Mouse (Mus musculus) C2C12 (cell line): ENCODE data around the gene Fkbp15. TPM values are rescaled to one million over a fixed set of nuclear protein-coding genes. Genes with fewer than 3 reads are reported as not detected.

ENCODE experiments used
- H3K27me3 ChIP-seq: one replicate; pipeline ENCODE4 v1.6.1; 2011; ENCODE audit not compliant: control insufficient read depth, insufficient read depth, insufficient read length
- H3K36me3 ChIP-seq: one replicate; pipeline ENCODE4 v1.6.1; 2011; ENCODE audit not compliant: control insufficient read depth, insufficient read depth
- H3K4me3 ChIP-seq: one replicate; pipeline ENCODE4 v1.5.1; 2011; ENCODE audit warnings: mild to moderate bottlenecking, control low read depth; ENCODE audit not compliant: poor library complexity, insufficient read depth, severe bottlenecking
- H3K79me2 ChIP-seq: one replicate; pipeline ENCODE4 v1.6.1; 2011; ENCODE audit not compliant: control insufficient read depth, insufficient read depth
- H3K79me3 ChIP-seq: one replicate; pipeline ENCODE4 v1.6.1; 2011; ENCODE audit warnings: low read depth, control low read depth
- H3ac ChIP-seq: one replicate; pipeline ENCODE3; 2011; ENCODE audit warnings: low read depth; ENCODE audit not compliant: control insufficient read depth, insufficient read length
- CEBPB ChIP-seq: IDR thresholded peaks from one replicate; pipeline ENCODE4 v1.6.1; 2011; ENCODE audit warnings: low read depth, mild to moderate bottlenecking, control low read depth, moderate library complexity
- CTCF ChIP-seq: IDR thresholded peaks from one replicate; pipeline ENCODE4 v1.5.1; 2011; ENCODE audit not compliant: control insufficient read depth, insufficient read depth, insufficient read length
- FOSL1 ChIP-seq: IDR thresholded peaks from one replicate; pipeline ENCODE4 v1.8.0; 2011; ENCODE audit warnings: mild to moderate bottlenecking, low read length; ENCODE audit not compliant: poor library complexity, insufficient read depth, severe bottlenecking
- MAX ChIP-seq: IDR thresholded peaks from one replicate; pipeline ENCODE4 v1.6.1; 2011; ENCODE audit warnings: mild to moderate bottlenecking, control low read depth
- MYOD1 ChIP-seq: IDR thresholded peaks from one replicate; pipeline ENCODE4 v1.6.1; 2011; ENCODE audit warnings: low read depth; ENCODE audit not compliant: control insufficient read depth, insufficient read length
- MYOG ChIP-seq: IDR thresholded peaks from one replicate; pipeline ENCODE4 v1.6.1; 2011; ENCODE audit not compliant: control insufficient read depth, insufficient read length; ENCODE audit errors: extremely low read depth
- USF1 ChIP-seq: IDR thresholded peaks from one replicate; pipeline ENCODE4 v1.6.1; 2011; ENCODE audit warnings: low read depth, mild to moderate bottlenecking, control low read depth, moderate library complexity
- polyA plus RNA-seq: library from polyadenylated mRNA; unstranded; fragments of >200 nt; fragmentation: generic; extraction: Trizol; gene quantifications from one replicate; pipeline ENCODE4 v1.2.1, GENCODE M21; 2012; ENCODE audit warnings: missing spikeins

Fkbp15 gene
- polyA plus RNA-seq, 1 experiment: 13.2 TPM

- Histone ChIP-seq H3K79me2 (peaks cover 37% of the 10 kb centered on the region), H3K79me3 (peaks cover 22% of the 10 kb centered on the region), H3K36me3 (peaks cover 76% of the 10 kb centered on the region), H3K4me3 (no peak overlapping the region), H3K27me3 (no peaks in the 10 kb centered on the region), H3ac (no peak overlapping the region)
- TF ChIP-seq CTCF: no peak
- no peak for TF ChIP-seq FOSL1
Observed at GRCm38 (mm10) chr4:62398956-62399355, 38.6 kb upstream of the Fkbp15 start.

GRCm38 (mm10) chr4:62397616-62398365 lies 37.4 kb upstream of the Fkbp15 start:
- Histone ChIP-seq H3K79me3 (peaks cover 14% of the 10 kb centered on the region), H3K36me3 (peaks cover 77% of the 10 kb centered on the region), H3K27me3 (no peaks in the 10 kb centered on the region), H3K4me3 (no peak overlapping the region), H3K79me2 (peaks cover 25% of the 10 kb centered on the region), H3ac (no peak overlapping the region)
- TF ChIP-seq USF1 (no peak), FOSL1 (no peak), MYOG (no peak), MAX (no peak), CTCF (no peak), MYOD1 (no peak), CEBPB (no peak)

GRCm38 (mm10) chr4:62395806-62396205 lies 35.5 kb upstream of the Fkbp15 start:
- Histone ChIP-seq H3ac (no peak overlapping the region), H3K4me3 (no peak overlapping the region), H3K27me3 (no peaks in the 10 kb centered on the region), H3K36me3 (peaks cover 69% of the 10 kb centered on the region), H3K79me3 (peaks cover 12% of the 10 kb centered on the region), H3K79me2 (peaks cover 22% of the 10 kb centered on the region)
- TF ChIP-seq CEBPB (no peak), CTCF (no peak), MYOD1 (no peak), MAX (no peak), FOSL1 (no peak), USF1 (no peak), MYOG (no peak)

DNA sequence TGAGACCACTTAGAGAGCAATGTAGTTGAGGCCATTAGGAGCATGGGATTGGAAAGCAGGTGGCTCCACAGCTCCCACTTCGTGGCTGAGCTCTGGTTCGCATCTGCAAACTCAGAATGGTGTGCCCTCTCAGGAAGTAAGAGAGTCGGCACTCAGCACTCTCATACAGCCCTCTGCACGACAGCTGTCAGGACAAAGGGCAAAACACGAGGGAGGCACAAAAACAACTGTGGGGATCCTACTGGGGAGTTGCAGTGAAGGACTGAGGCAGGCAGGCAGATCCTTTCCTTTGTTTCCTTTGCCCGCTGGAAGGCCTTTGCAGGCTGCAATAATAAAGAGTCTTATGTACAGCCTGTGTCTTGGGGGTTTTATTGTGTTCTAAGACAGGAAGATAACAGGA lies 33.1 kb upstream of the Fkbp15 start:
- Histone ChIP-seq H3K79me2 (peaks cover 22% of the 10 kb centered on the region), H3K36me3 (peaks cover 53% of the 10 kb centered on the region), H3K79me3 (peaks cover 8% of the 10 kb centered on the region), H3K4me3 (no peak overlapping the region), H3K27me3 (no peaks in the 10 kb centered on the region), H3ac (no peak overlapping the region)
- TF ChIP-seq CEBPB (no peak), FOSL1 (no peak), USF1 (no peak), MYOD1 (no peak), CTCF (no peak)

- peaks cover 6% of the 10 kb centered on the region for H3K79me2 ChIP-seq
- peaks cover 2% of the 10 kb centered on the region for H3K79me3 ChIP-seq
- no peaks in the 10 kb centered on the region for H3K27me3 ChIP-seq
- H3ac ChIP-seq: no peak overlapping the region
- peaks cover 50% of the 10 kb centered on the region for H3K36me3 ChIP-seq
- no peak for TF ChIP-seq MAX
- no peak for TF ChIP-seq USF1
- no peak for TF ChIP-seq CEBPB
- no peak for TF ChIP-seq CTCF
- H3K4me3 ChIP-seq: no peak overlapping the region
Observed at GRCm38 (mm10) chr4:62391892-62392291, 31.5 kb upstream of the Fkbp15 start.
